Mouse (Mus musculus): ENCODE results near the gene Slc39a7. TPM values are rescaled to one million over a fixed set of nuclear protein-coding genes. Genes with fewer than 3 reads are reported as not detected.
"Not testable (repeated sequence)": the region's sequence is repeated elsewhere in the genome, so short reads cannot be mapped to it uniquely, and the experiment has no call there.

Gene Slc39a7
- polyA plus RNA-seq, 1 experiment from 2014 or later = 158 TPM

GRCm38 (mm10) chr17:33995651-33996050, 35.8 kb downstream of the Slc39a7 start:
- Histone ChIP-seq H3K36me3 (no peaks in the 10 kb centered on the region), H3K27me3 (peaks cover 27% of the 10 kb centered on the region), H3K4me3 (no peak overlapping the region), H3K9me3 (no peaks in the 10 kb centered on the region), H3K9ac (no peak overlapping the region), H3K27ac (replicated peaks) (no peak overlapping the region), H3K4me2 (no peak overlapping the region), H3K4me1 (replicated peaks) (peaks cover 13% of the 10 kb centered on the region)
- ATAC-seq (ENCODE audit: low read depth) = no peak
- WGBS = 69% methylated on average over 3 of the region's 3 CpGs

GRCm38 (mm10) chr17:33994959-33995358, 36.5 kb downstream of the Slc39a7 start:
- Histone ChIP-seq H3K27me3 (peaks cover 20% of the 10 kb centered on the region), H3K36me3 (no peaks in the 10 kb centered on the region), H3K4me3 (no peak overlapping the region), H3K4me1 (replicated peaks) (peaks cover 7% of the 10 kb centered on the region), H3K4me2 (no peak overlapping the region), H3K9me3 (no peaks in the 10 kb centered on the region), H3K27ac (replicated peaks) (no peak overlapping the region), H3K9ac (no peak overlapping the region)
- ATAC-seq (ENCODE audit: low read depth) = no peak
- WGBS = 90% methylated on average over 8 of the region's 8 CpGs

GRCm38 (mm10) chr17:33991788-33992664, 39.5 kb downstream of the Slc39a7 start:
- ATAC-seq (ENCODE audit: low read depth) = peak; percentile 50; the same call in 1 of the 2 replicates

GRCm38 (mm10) chr17:33982136-33982535, 49.3 kb downstream of the Slc39a7 start:
- peak overlapping the region; percentile 47 for H3K4me3 ChIP-seq
- H3K4me2 ChIP-seq = peak overlapping the region; percentile 55
- peaks cover 26% of the 10 kb centered on the region for H3K4me1 ChIP-seq (replicated peaks)
- 12% methylated on average over 8 of the region's 8 CpGs for whole genome bisulfite sequencing
- H3K36me3 ChIP-seq; ATAC-seq (ENCODE audit: low read depth); H3K9me3 ChIP-seq; H3K9ac ChIP-seq: not testable (repeated sequence)
- peak overlapping the region; percentile 92 for H3K27ac ChIP-seq (replicated peaks)
- H3K27me3 ChIP-seq = peaks cover 35% of the 10 kb centered on the region

More at GRCm38 (mm10) chr17:33991788-33992664, 39.5 kb downstream of the Slc39a7 start:
- Histone ChIP-seq H3K36me3 (no peaks in the 10 kb centered on the region), H3K27me3 (0 out of 2 replicates have a peak, but pooled peaks cover 3% of the 10 kb centered on the region), H3K9ac (no peak overlapping the region), H3K4me2 (no peak overlapping the region), H3K4me3 (no peak overlapping the region), H3K4me1 (replicated peaks) (no peaks in the 10 kb centered on the region), H3K9me3 (no peaks in the 10 kb centered on the region), H3K27ac (replicated peaks) (no peak overlapping the region)
- WGBS = 31% methylated on average over 10 of the region's 10 CpGs

- H3K9me3 ChIP-seq, H3K36me3 ChIP-seq: not testable (repeated sequence)
- Histone ChIP-seq H3K27me3 (peaks cover 43% of the 10 kb centered on the region), H3K4me1 (replicated peaks) (peaks cover 26% of the 10 kb centered on the region), H3K4me3 (peak overlapping the region; percentile 47), H3K4me2 (peak overlapping the region; percentile 55), H3K27ac (replicated peaks) (peak overlapping the region; percentile 92), H3K9ac (peak overlapping the region; percentile 77)
- under 1% methylated on average over 27 of the region's 27 CpGs for WGBS
- ATAC-seq (ENCODE audit: low read depth) = peak; percentile 94
These were observed 50.1 kb downstream of the Slc39a7 start for GRCm38 (mm10) chr17:33981192-33981909.

GRCm38 (mm10) chr17:33980181-33981035, 51.1 kb downstream of the Slc39a7 start:
- Histone ChIP-seq H3K9me3 (no peaks in the 10 kb centered on the region), H3K36me3 (no peaks in the 10 kb centered on the region), H3K9ac (peak overlapping the region; percentile 45; the same call in 1 of the 2 replicates), H3K4me3 (no peak overlapping the region), H3K27ac (replicated peaks) (peak overlapping the region; percentile 65; the same call in 1 of the 2 replicates), H3K27me3 (peaks cover 52% of the 10 kb centered on the region), H3K4me2 (peak overlapping the region; percentile 55), H3K4me1 (replicated peaks) (peaks cover 26% of the 10 kb centered on the region)
- 81% methylated on average over 19 of the region's 19 CpGs for WGBS
- peak; percentile 30; the same call in 1 of the 2 replicates for ATAC-seq (ENCODE audit: low read depth)

GRCm38 (mm10) chr17:33979512-33980050, 51.9 kb downstream of the Slc39a7 start:
- Histone ChIP-seq H3K4me3 (no peak overlapping the region), H3K36me3 (no peaks in the 10 kb centered on the region), H3K9ac (no peak overlapping the region), H3K4me1 (replicated peaks) (peaks cover 26% of the 10 kb centered on the region), H3K9me3 (no peaks in the 10 kb centered on the region), H3K27ac (replicated peaks) (no peak overlapping the region), H3K27me3 (peaks cover 57% of the 10 kb centered on the region), H3K4me2 (no peak overlapping the region)
- WGBS = 84% methylated on average over 6 of the region's 6 CpGs
- ATAC-seq (ENCODE audit: low read depth) = no peak

- peak overlapping the region; percentile 49 for H3K9ac ChIP-seq
- 3% methylated on average over 17 of the region's 17 CpGs for WGBS
- H3K36me3 ChIP-seq = no peaks in the 10 kb centered on the region
- H3K4me2 ChIP-seq = peak overlapping the region; percentile 56
- peaks cover 63% of the 10 kb centered on the region for H3K27me3 ChIP-seq
- peak overlapping the region; percentile 35 for H3K4me3 ChIP-seq
- H3K9me3 ChIP-seq = no peaks in the 10 kb centered on the region
- ATAC-seq (ENCODE audit: low read depth) = no peak
- H3K27ac ChIP-seq (replicated peaks) = no peak overlapping the region
- H3K4me1 ChIP-seq (replicated peaks) = peaks cover 26% of the 10 kb centered on the region
These were observed 52.9 kb downstream of the Slc39a7 start for GRCm38 (mm10) chr17:33978631-33979031.

MicroRNAs encoded within 50 kb of the gene (microRNA counts, 519-probe panel; counts per million panel counts)
- 4,544 counts per million, percentile 77 among the panel's probes with 10 or more counts for microRNA mmu-miR-219

Small RNAs within 50 kb of the gene (microRNA-seq; reads per million reads assigned to microRNA genes)
- not detected for gene Mir219a-1
- gene Mir219c = not detected

Other genes starting within 250 kb of the Slc39a7 start
- gene Angptl4, start 249.9 kb downstream of the Slc39a7 start, polyA plus RNA-seq (2015; fragmentation: Nextera tagmentation; extraction: Ambion mirVana) = 22.8 and 24.5 TPM in 2 replicates
- 36.2 and 40.3 TPM in 2 replicates for gene Kank3, start 221.2 kb downstream of the Slc39a7 start, polyA plus RNA-seq (2015; fragmentation: Nextera tagmentation; extraction: Ambion mirVana)
- gene Rps28, start 207.1 kb downstream of the Slc39a7 start, polyA plus RNA-seq (2015; fragmentation: Nextera tagmentation; extraction: Ambion mirVana) = 530 and 625 TPM in 2 replicates
- gene Ndufa7, start 207.1 kb downstream of the Slc39a7 start, polyA plus RNA-seq (2015; fragmentation: Nextera tagmentation; extraction: Ambion mirVana) = 558 and 559 TPM in 2 replicates
- gene Cd320, start 188.6 kb downstream of the Slc39a7 start, polyA plus RNA-seq (2015; fragmentation: Nextera tagmentation; extraction: Ambion mirVana) = 52.7 and 57.4 TPM in 2 replicates
- gene Gm7029, start 157.8 kb downstream of the Slc39a7 start, polyA plus RNA-seq (2015; fragmentation: Nextera tagmentation; extraction: Ambion mirVana) = not detected in 2 replicates
- 1.2 and 2.5 TPM in 2 replicates for gene Kifc1, start 141.0 kb downstream of the Slc39a7 start, polyA plus RNA-seq (2015; fragmentation: Nextera tagmentation; extraction: Ambion mirVana)
- 0.43 TPM in 1 of 2 replicates, not detected in the other for gene Platr17, start 126.5 kb downstream of the Slc39a7 start, polyA plus RNA-seq (2015; fragmentation: Nextera tagmentation; extraction: Ambion mirVana)
- gene Daxx, start 122.3 kb downstream of the Slc39a7 start, polyA plus RNA-seq (2015; fragmentation: Nextera tagmentation; extraction: Ambion mirVana) = 51.0 TPM in 2 replicates
- 30.4 and 31.1 TPM in 2 replicates for gene Tapbp, start 115.8 kb downstream of the Slc39a7 start, polyA plus RNA-seq (2015; fragmentation: Nextera tagmentation; extraction: Ambion mirVana)
- 17.3 and 17.7 TPM in 2 replicates for gene Zbtb22, start 115.8 kb downstream of the Slc39a7 start, polyA plus RNA-seq (2015; fragmentation: Nextera tagmentation; extraction: Ambion mirVana)
- gene Rgl2, start 102.1 kb downstream of the Slc39a7 start, polyA plus RNA-seq (2015; fragmentation: Nextera tagmentation; extraction: Ambion mirVana) = 59.5 and 64.7 TPM in 2 replicates
- gene Pfdn6, start 91.3 kb downstream of the Slc39a7 start, polyA plus RNA-seq (2015; fragmentation: Nextera tagmentation; extraction: Ambion mirVana) = 178 and 182 TPM in 2 replicates
- gene Wdr46, start 91.0 kb downstream of the Slc39a7 start, polyA plus RNA-seq (2015; fragmentation: Nextera tagmentation; extraction: Ambion mirVana) = 26.9 and 27.6 TPM in 2 replicates
- gene B3galt4, start 80.2 kb downstream of the Slc39a7 start, polyA plus RNA-seq (2015; fragmentation: Nextera tagmentation; extraction: Ambion mirVana) = 10.8 and 11.7 TPM in 2 replicates
- gene Vps52, start 75.9 kb downstream of the Slc39a7 start, polyA plus RNA-seq (2015; fragmentation: Nextera tagmentation; extraction: Ambion mirVana) = 63.5 and 67.5 TPM in 2 replicates
- gene Rps18, start 75.7 kb downstream of the Slc39a7 start, polyA plus RNA-seq (2015; fragmentation: Nextera tagmentation; extraction: Ambion mirVana) = 912 and 939 TPM in 2 replicates
- 11.9 and 13.3 TPM in 2 replicates for gene H2-K1, start 31.3 kb downstream of the Slc39a7 start, polyA plus RNA-seq (2015; fragmentation: Nextera tagmentation; extraction: Ambion mirVana)
- 19.3 and 22.4 TPM in 2 replicates for gene Ring1, start 7.0 kb downstream of the Slc39a7 start, polyA plus RNA-seq (2015; fragmentation: Nextera tagmentation; extraction: Ambion mirVana)
- gene H2-Ke6, start 3.6 kb downstream of the Slc39a7 start, polyA plus RNA-seq (2015; fragmentation: Nextera tagmentation; extraction: Ambion mirVana) = 61.7 and 65.0 TPM in 2 replicates
- gene Rxrb, start 130 bp upstream of the Slc39a7 start, polyA plus RNA-seq (2015; fragmentation: Nextera tagmentation; extraction: Ambion mirVana) = 57.4 and 57.5 TPM in 2 replicates
- gene Col11a2, start 7.8 kb upstream of the Slc39a7 start, polyA plus RNA-seq (2015; fragmentation: Nextera tagmentation; extraction: Ambion mirVana) = 4.5 and 4.7 TPM in 2 replicates
- gene H2-Oa, start 60.7 kb upstream of the Slc39a7 start, polyA plus RNA-seq (2015; fragmentation: Nextera tagmentation; extraction: Ambion mirVana) = 0.24 and 0.41 TPM in 2 replicates
- gene H2-DMa, start 87.9 kb upstream of the Slc39a7 start, polyA plus RNA-seq (2015; fragmentation: Nextera tagmentation; extraction: Ambion mirVana) = 16.0 and 17.7 TPM in 2 replicates
- gene Brd2, start 91.0 kb upstream of the Slc39a7 start, polyA plus RNA-seq (2015; fragmentation: Nextera tagmentation; extraction: Ambion mirVana) = 137 and 167 TPM in 2 replicates
- gene H2-DMb2, start 111.6 kb upstream of the Slc39a7 start, polyA plus RNA-seq (2015; fragmentation: Nextera tagmentation; extraction: Ambion mirVana) = not detected in 2 replicates
- not detected in 2 replicates for gene H2-DMb1, start 121.4 kb upstream of the Slc39a7 start, polyA plus RNA-seq (2015; fragmentation: Nextera tagmentation; extraction: Ambion mirVana)
- gene Tap1, start 155.9 kb upstream of the Slc39a7 start, polyA plus RNA-seq (2015; fragmentation: Nextera tagmentation; extraction: Ambion mirVana) = 0.60 and 1.4 TPM in 2 replicates
- 0.98 and 1.2 TPM in 2 replicates for gene Psmb9, start 156.1 kb upstream of the Slc39a7 start, polyA plus RNA-seq (2015; fragmentation: Nextera tagmentation; extraction: Ambion mirVana)
- 2.6 and 3.5 TPM in 2 replicates for gene Psmb8, start 166.0 kb upstream of the Slc39a7 start, polyA plus RNA-seq (2015; fragmentation: Nextera tagmentation; extraction: Ambion mirVana)
- 0.95 and 1.5 TPM in 2 replicates for gene Tap2, start 171.8 kb upstream of the Slc39a7 start, polyA plus RNA-seq (2015; fragmentation: Nextera tagmentation; extraction: Ambion mirVana)
- not detected in 2 replicates for gene H2-Ob, start 207.2 kb upstream of the Slc39a7 start, polyA plus RNA-seq (2015; fragmentation: Nextera tagmentation; extraction: Ambion mirVana)
- 1.2 and 2.3 TPM in 2 replicates for gene H2-Ab1, start 226.0 kb upstream of the Slc39a7 start, polyA plus RNA-seq (2015; fragmentation: Nextera tagmentation; extraction: Ambion mirVana)